Mouse (Mus musculus): Measurements from ENCODE around the gene Trabd2b. TPM values are rescaled to one million over a fixed set of nuclear protein-coding genes. Genes with fewer than 3 reads are reported as not detected.
A peak's percentile ranks its signal among the peaks of the same experiment; 100 is the strongest.

Gene Trabd2b
- polyA plus RNA-seq, 1 experiment from 2014 or later: 0.79 TPM

DNA sequence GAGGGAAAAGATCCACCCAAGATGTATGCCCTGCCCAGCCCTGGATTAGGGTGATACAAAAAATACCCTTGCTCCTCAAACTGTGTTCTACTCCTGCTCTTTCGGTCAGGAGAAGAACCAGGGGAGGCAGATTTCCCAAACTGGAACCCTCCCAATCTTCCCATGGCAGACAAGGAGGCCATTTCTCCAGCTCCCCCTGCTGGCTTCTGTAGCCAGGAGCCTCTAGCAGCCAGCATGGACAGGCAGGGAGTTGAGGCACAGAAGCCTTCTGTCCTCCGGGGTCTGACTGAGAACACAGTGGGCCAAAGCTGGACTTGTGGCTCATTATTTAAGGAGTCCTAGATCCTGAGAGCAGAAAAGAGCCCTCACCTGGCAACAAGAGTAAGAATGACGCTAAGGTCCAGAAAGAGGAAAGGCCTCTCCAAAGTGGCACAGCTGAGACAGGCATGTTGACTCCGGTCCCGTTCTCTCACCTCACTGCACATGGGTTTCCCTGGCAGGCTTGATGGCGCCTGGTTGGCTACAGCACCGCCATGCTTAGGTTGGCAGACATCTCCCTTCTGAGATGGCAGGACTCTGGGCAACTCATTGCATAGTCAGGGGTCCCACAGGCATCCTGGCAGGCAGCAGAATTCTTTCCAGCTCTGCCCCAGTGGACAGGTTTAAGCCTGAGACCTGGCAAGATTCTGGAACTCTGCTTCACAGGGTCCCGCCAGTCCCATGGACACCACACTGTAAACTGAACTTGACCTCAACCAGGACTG is 204.8 kb downstream of the Trabd2b start:
- H3K9ac ChIP-seq (replicated peaks; ENCODE audit: low read length): no peak overlapping the region
- no peak overlapping the region for H3K27ac ChIP-seq (replicated peaks; ENCODE audit: low read depth, low read length)
- DNase-seq (no peak), ATAC-seq (ENCODE audit: low FRiP score, low TSS enrichment) (no peak)
- H3K36me3 ChIP-seq (ENCODE audit: control insufficient read depth, insufficient read depth, low read length): no peaks in the 10 kb centered on the region
- no peaks in the 10 kb centered on the region for H3K27me3 ChIP-seq (ENCODE audit: control insufficient read depth, insufficient read depth, low read length)
- no peaks in the 10 kb centered on the region for H3K9me3 ChIP-seq (ENCODE audit: control insufficient read depth, low read length)
- WGBS: 84% methylated on average over 8 of the region's 8 CpGs
- H3K4me2 ChIP-seq (ENCODE audit: low read length): no peak overlapping the region
- H3K4me3 ChIP-seq (replicated peaks; ENCODE audit: low read depth, low read length): no peak overlapping the region
- no peaks in the 10 kb centered on the region for H3K4me1 ChIP-seq (ENCODE audit: control insufficient read depth, insufficient read depth, low read length)

DNA sequence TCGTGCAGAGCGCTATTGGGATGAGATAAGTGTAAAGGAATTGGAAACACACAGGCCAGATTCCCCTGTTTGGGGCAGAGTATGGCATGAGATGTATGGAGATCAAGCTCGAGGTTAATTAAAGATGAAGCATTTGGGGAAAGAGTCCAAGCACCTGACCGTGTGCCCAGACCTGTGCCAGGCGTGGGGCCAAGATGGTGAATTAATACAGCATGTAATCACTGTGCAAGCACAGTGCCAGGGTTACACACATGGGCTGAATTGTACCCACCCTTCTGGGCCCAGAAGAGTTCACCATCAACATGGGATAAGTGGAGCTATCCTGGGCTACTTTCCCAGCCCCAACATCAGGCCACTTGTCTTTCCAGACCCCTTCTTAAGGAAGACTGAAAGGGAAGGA is 205.5 kb downstream of the Trabd2b start:
- Histone ChIP-seq H3K36me3 (ENCODE audit: control insufficient read depth, insufficient read depth, low read length) (no peaks in the 10 kb centered on the region), H3K4me1 (ENCODE audit: control insufficient read depth, insufficient read depth, low read length) (no peaks in the 10 kb centered on the region), H3K4me3 (replicated peaks; ENCODE audit: low read depth, low read length) (no peak overlapping the region), H3K9ac (replicated peaks; ENCODE audit: low read length) (no peak overlapping the region), H3K9me3 (ENCODE audit: control insufficient read depth, low read length) (no peaks in the 10 kb centered on the region), H3K4me2 (ENCODE audit: low read length) (no peak overlapping the region), H3K27ac (replicated peaks; ENCODE audit: low read depth, low read length) (no peak overlapping the region), H3K27me3 (ENCODE audit: control insufficient read depth, insufficient read depth, low read length) (no peaks in the 10 kb centered on the region)
- no peak for DNase-seq
- no peak for ATAC-seq (ENCODE audit: low FRiP score, low TSS enrichment)
- WGBS: 93% methylated on average over 5 of the region's 5 CpGs

DNA sequence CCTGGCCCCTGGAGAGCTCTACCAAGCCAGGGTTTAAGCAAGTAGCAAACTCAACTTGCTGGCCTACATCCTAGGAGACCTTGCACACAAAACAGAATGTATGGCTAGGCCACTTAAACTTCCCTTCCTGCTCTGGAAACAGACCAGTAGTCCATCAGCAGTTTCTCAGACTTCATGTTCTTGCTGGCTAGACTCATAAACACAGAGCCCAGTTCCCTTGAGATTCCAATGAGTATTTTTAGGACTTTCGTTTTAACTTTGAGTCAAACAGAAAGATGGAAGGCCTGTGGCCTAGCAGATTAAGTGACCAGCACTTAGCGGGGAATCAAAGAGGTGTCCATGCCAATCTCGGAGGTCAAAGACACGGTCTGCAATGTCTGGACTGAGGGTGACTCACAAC is 206.3 kb downstream of the Trabd2b start:
- H3K9me3 ChIP-seq (ENCODE audit: control insufficient read depth, low read length): no peaks in the 10 kb centered on the region
- 94% methylated on average over 4 of the region's 4 CpGs for WGBS
- DNase-seq: no peak
- no peaks in the 10 kb centered on the region for H3K36me3 ChIP-seq (ENCODE audit: control insufficient read depth, insufficient read depth, low read length)
- no peak overlapping the region for H3K9ac ChIP-seq (replicated peaks; ENCODE audit: low read length)
- no peak overlapping the region for H3K4me2 ChIP-seq (ENCODE audit: low read length)
- no peak overlapping the region for H3K27ac ChIP-seq (replicated peaks; ENCODE audit: low read depth, low read length)
- no peak overlapping the region for H3K4me3 ChIP-seq (replicated peaks; ENCODE audit: low read depth, low read length)
- no peaks in the 10 kb centered on the region for H3K4me1 ChIP-seq (ENCODE audit: control insufficient read depth, insufficient read depth, low read length)
- no peak for ATAC-seq (ENCODE audit: low FRiP score, low TSS enrichment)
- H3K27me3 ChIP-seq (ENCODE audit: control insufficient read depth, insufficient read depth, low read length): no peaks in the 10 kb centered on the region

DNA sequence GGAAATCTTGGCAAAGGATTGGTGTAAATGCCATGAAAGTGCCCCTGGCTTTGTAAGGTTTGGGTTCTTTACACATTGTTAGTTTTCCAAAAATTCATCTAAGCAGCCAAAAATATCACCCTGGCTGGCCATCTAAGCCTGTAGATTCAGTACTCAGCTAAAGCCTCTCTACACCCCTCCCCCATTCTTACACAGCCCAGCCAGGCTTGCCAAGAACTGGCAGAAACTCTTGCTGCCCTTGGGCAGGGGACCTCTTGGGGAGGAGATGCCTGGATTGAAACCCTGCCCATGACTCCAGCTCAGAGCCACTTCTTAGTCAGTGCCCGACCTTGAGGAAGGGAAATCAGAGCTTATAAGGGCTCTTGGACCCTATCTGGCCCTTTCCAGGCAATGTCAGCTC is 207.6 kb downstream of the Trabd2b start:
- 71% methylated on average over 1 of the region's 1 CpGs for WGBS

DNA sequence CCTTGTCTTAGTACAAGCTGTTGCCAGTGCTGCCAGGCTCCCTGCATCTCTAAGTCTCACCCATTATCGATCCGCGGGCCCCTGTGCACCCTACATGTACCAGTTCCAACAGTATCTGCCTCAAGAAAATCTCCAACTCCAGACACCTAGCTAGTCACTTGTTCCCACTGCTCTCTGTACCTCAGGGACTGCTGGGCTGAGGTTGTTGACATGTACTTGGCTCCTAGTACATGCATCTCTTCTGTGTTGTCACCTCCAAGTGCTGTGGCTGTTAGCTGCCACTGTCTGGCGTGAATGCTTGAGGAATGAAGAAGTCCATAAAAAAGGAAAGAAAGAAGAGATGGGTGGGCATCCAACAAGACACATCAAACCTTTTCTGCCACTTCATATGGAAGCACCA is 209.2 kb downstream of the Trabd2b start:
- no peak for DNase-seq
- Histone ChIP-seq H3K9ac (replicated peaks; ENCODE audit: low read length) (no peak overlapping the region), H3K4me3 (replicated peaks; ENCODE audit: low read depth, low read length) (no peak overlapping the region), H3K36me3 (ENCODE audit: control insufficient read depth, insufficient read depth, low read length) (no peaks in the 10 kb centered on the region), H3K27ac (replicated peaks; ENCODE audit: low read depth, low read length) (no peak overlapping the region), H3K9me3 (ENCODE audit: control insufficient read depth, low read length) (no peaks in the 10 kb centered on the region), H3K27me3 (ENCODE audit: control insufficient read depth, insufficient read depth, low read length) (no peaks in the 10 kb centered on the region), H3K4me1 (ENCODE audit: control insufficient read depth, insufficient read depth, low read length) (no peaks in the 10 kb centered on the region), H3K4me2 (ENCODE audit: low read length) (no peak overlapping the region)
- 93% methylated on average over 4 of the region's 4 CpGs for WGBS
- no peak for ATAC-seq (ENCODE audit: low FRiP score, low TSS enrichment)

More for the DNA sequence above, 207.6 kb downstream of the Trabd2b start:
- no peak for DNase-seq
- no peak for ATAC-seq (ENCODE audit: low FRiP score, low TSS enrichment)
- Histone ChIP-seq H3K27me3 (ENCODE audit: control insufficient read depth, insufficient read depth, low read length) (no peaks in the 10 kb centered on the region), H3K9ac (replicated peaks; ENCODE audit: low read length) (no peak overlapping the region), H3K27ac (replicated peaks; ENCODE audit: low read depth, low read length) (no peak overlapping the region), H3K4me3 (replicated peaks; ENCODE audit: low read depth, low read length) (no peak overlapping the region), H3K4me2 (ENCODE audit: low read length) (no peak overlapping the region), H3K36me3 (ENCODE audit: control insufficient read depth, insufficient read depth, low read length) (no peaks in the 10 kb centered on the region), H3K4me1 (ENCODE audit: control insufficient read depth, insufficient read depth, low read length) (no peaks in the 10 kb centered on the region), H3K9me3 (ENCODE audit: control insufficient read depth, low read length) (no peaks in the 10 kb centered on the region)

DNA sequence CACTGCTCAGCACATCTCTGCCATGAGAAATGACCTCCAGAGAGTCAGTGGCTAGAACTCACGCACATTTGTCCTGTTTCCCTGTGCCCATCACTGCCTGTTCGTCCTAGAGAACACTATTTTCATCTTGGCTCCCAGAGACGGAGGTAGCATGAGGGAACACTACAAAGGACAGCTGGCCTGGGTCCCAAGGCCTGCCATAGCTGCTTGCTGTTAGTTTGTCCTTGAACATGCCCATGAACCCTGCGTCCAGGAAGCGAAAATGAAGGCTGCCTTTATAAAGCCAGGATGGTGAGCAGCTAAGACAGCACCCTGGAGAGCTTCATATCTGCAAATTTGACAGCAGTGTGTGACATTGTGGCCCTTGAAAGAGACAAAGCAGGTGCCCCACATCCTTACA is 216.4 kb downstream of the Trabd2b start:
- no peak overlapping the region for H3K4me3 ChIP-seq (replicated peaks; ENCODE audit: low read depth, low read length)
- 78% methylated on average over 5 of the region's 5 CpGs for WGBS
- ATAC-seq (ENCODE audit: low FRiP score, low TSS enrichment): no peak

DNA sequence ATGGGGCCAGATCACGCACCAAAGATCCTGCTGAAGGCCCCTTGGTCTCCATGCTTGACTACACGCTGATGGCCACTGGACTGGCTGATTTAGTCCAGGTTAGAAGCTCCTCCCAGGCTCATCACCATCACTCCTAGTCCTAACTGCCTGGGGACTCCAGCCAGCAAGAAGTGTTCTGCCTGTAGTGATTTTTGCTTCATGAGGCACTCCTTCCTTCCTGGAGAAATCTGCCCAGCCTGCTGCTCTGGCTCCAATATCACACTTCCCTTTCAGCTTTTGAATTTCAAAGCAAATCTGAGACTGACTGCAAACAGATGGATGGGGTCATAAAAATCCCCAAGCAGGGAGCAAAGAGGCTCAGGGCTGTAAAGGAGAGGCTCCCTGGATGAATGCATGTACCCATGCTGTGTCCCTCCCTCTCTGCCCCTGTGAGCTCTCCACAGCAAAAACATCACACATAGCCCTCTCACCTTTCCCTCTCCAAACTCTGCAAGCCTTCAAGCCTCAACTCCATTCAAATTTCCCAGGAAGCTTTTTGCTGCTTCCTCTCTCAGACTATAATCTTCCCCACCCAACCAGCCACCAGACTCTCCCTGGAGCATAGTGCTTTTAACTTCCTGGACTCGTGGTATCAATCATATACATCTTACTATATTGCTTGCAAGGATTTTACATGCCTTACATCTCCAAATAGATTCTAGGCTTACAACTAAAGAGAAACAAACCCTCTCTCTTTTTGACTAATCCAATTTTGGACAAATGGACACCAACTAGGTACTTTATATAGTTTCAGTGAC is 217.8 kb downstream of the Trabd2b start:
- Histone ChIP-seq H3K4me1 (ENCODE audit: control insufficient read depth, insufficient read depth, low read length) (0 out of 2 replicates have a peak, but pooled peaks cover 12% of the 10 kb centered on the region), H3K9me3 (ENCODE audit: control insufficient read depth, low read length) (no peaks in the 10 kb centered on the region), H3K27ac (replicated peaks; ENCODE audit: low read depth, low read length) (no peak overlapping the region), H3K4me3 (replicated peaks; ENCODE audit: low read depth, low read length) (no peak overlapping the region), H3K9ac (replicated peaks; ENCODE audit: low read length) (no peak overlapping the region), H3K36me3 (ENCODE audit: control insufficient read depth, insufficient read depth, low read length) (no peaks in the 10 kb centered on the region), H3K27me3 (ENCODE audit: control insufficient read depth, insufficient read depth, low read length) (no peaks in the 10 kb centered on the region), H3K4me2 (ENCODE audit: low read length) (no peak overlapping the region)
- ATAC-seq (ENCODE audit: low FRiP score, low TSS enrichment) (no peak), DNase-seq (no peak)
- WGBS: 65% methylated on average over 3 of the region's 3 CpGs

More for the DNA sequence above, 216.4 kb downstream of the Trabd2b start:
- Histone ChIP-seq H3K36me3 (ENCODE audit: control insufficient read depth, insufficient read depth, low read length) (no peaks in the 10 kb centered on the region), H3K9me3 (ENCODE audit: control insufficient read depth, low read length) (no peaks in the 10 kb centered on the region), H3K4me2 (ENCODE audit: low read length) (no peak overlapping the region), H3K9ac (replicated peaks; ENCODE audit: low read length) (no peak overlapping the region), H3K4me1 (ENCODE audit: control insufficient read depth, insufficient read depth, low read length) (0 out of 2 replicates have a peak, but pooled peaks cover 12% of the 10 kb centered on the region), H3K27me3 (ENCODE audit: control insufficient read depth, insufficient read depth, low read length) (no peaks in the 10 kb centered on the region), H3K27ac (replicated peaks; ENCODE audit: low read depth, low read length) (no peak overlapping the region)
- no peak for DNase-seq

DNA sequence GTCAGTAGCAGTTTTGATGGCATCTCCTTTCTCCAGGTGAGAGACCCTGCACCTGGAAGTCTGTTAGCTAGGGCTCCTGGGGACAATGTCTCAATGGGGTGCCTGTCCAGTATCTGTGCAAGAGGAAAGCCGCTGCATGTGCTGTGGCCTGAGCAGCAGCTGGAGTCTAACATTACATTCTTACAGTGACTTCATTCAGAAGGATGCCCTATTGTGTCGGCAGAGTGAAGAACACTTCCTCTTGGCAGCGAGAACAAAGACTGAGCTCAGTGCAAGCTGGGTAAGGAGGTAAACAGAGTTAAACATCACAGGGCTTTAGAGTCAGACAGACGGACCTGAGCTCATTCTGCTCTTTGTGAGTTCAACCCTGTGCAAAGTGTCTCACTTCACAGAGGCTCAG is 218.8 kb downstream of the Trabd2b start:
- Histone ChIP-seq H3K4me2 (ENCODE audit: low read length) (no peak overlapping the region), H3K27me3 (ENCODE audit: control insufficient read depth, insufficient read depth, low read length) (no peaks in the 10 kb centered on the region), H3K4me3 (replicated peaks; ENCODE audit: low read depth, low read length) (no peak overlapping the region), H3K36me3 (ENCODE audit: control insufficient read depth, insufficient read depth, low read length) (no peaks in the 10 kb centered on the region), H3K9me3 (ENCODE audit: control insufficient read depth, low read length) (no peaks in the 10 kb centered on the region), H3K9ac (replicated peaks; ENCODE audit: low read length) (no peak overlapping the region), H3K27ac (replicated peaks; ENCODE audit: low read depth, low read length) (no peak overlapping the region), H3K4me1 (ENCODE audit: control insufficient read depth, insufficient read depth, low read length) (0 out of 2 replicates have a peak, but pooled peaks cover 12% of the 10 kb centered on the region)
- DNase-seq (peak; percentile 53), ATAC-seq (ENCODE audit: low FRiP score, low TSS enrichment) (no peak)
- 5% methylated on average over 4 of the region's 4 CpGs for WGBS

Measured in midbrain, embryonic 14.5 days (tissue).